14 mouse cellular contexts compared by ENCODE assay signal in genomic region chr1:179196422-179196821, GRCm38 (mm10).
DNase-seq lines count a peak whose midpoint lies in the region; ATAC-seq and TF ChIP-seq lines count a peak whose summit lies in the region.
"Had no signal": no experiment of that assay in that cellular context is flagged by ENCODE, and none has a peak within 500 bp of the region (broad histone marks: within the 10 kb centered on the region; RNA-seq: fewer than 3 reads in every experiment).

No protein-coding gene starts in this region.

- TF ChIP-seq POLR2A in MEL (IDR thresholded peaks at IDR 0.05; ENCODE audit: control insufficient read depth in 1 of 2, insufficient read depth in 1 of 2, low read depth in 1 of 2, low read length in 2 of 2, poor library complexity in 1 of 2) = no peak

- no peak for DNase-seq in kidney, postnatal 14 days
- peak; percentile 41 for DNase-seq in A20 (ENCODE audit: low read depth, low spot score)
- DNase-seq in MEL (ENCODE audit: low read depth, low spot score) = peak; percentile 22
- no peak for DNase-seq in liver, embryonic 14.5 days (ENCODE audit: low read depth in 3 of 3, low spot score in 3 of 3)
- no peak for DNase-seq in right cerebral cortex, postnatal 4 days
- no peak for DNase-seq in MN1 (ENCODE audit: low spot score)
- DNase-seq in cerebellum, adult 9-10 months = no peak
- DNase-seq: cerebellum, adult 18-20 months had no signal

- no peak overlapping the region for H3K4me2 ChIP-seq in kidney, embryonic 15.5 days
- H3K4me2 ChIP-seq in liver, embryonic 14.5 days (ENCODE audit: low read depth) = no peak overlapping the region
- H3K4me2 ChIP-seq: heart, embryonic 13.5 days; lung, embryonic 15.5 days; midbrain, embryonic 15.5 days; neural tube, embryonic 15.5 days; stomach, embryonic 15.5 days had no signal

- TF ChIP-seq CTCF in MEL (IDR thresholded peaks at IDR 0.05 in 2 of 3, conservative IDR thresholded peaks at IDR 0.05 in 1 of 3; ENCODE audit: control insufficient read depth in 1 of 3, insufficient read depth in 1 of 3, low read depth in 2 of 3, low read length in 3 of 3, poor library complexity in 1 of 3, severe bottlenecking in 1 of 3) = peak; percentile 9 to 49 (median 35); a peak in 5 of 6 replicates
- TF ChIP-seq CTCF in liver, embryonic 14.5 days (IDR thresholded peaks at IDR 0.05; ENCODE audit: low read depth) = peak; percentile 28; the same call in 1 of the 2 replicates

- no peaks in the 10 kb centered on the region for H3K79me2 ChIP-seq in MEL (ENCODE audit: control insufficient read depth, insufficient read depth, low read length, poor library complexity)

- no peak overlapping the region for H3K4me3 ChIP-seq in kidney, embryonic 15.5 days (replicated peaks)
- H3K4me3 ChIP-seq in MEL (ENCODE audit: control insufficient read depth in 1 of 2, insufficient read depth in 1 of 2, low read depth in 2 of 2, low read length in 2 of 2) = no peak overlapping the region
- no peak overlapping the region for H3K4me3 ChIP-seq in liver, embryonic 14.5 days (ENCODE audit: insufficient read depth in 1 of 2, low read depth in 2 of 2, low read length in 2 of 2)
- H3K4me3 ChIP-seq: heart, embryonic 13.5 days; lung, embryonic 15.5 days; midbrain, embryonic 15.5 days; neural tube, embryonic 15.5 days; stomach, embryonic 15.5 days had no signal

- peaks cover 26% of the 10 kb centered on the region for H3K4me1 ChIP-seq in kidney, embryonic 15.5 days
- H3K4me1 ChIP-seq in MEL (ENCODE audit: control insufficient read depth in 1 of 2, insufficient read depth in 2 of 2, low read length in 2 of 2) = no peaks in the 10 kb centered on the region
- H3K4me1 ChIP-seq in liver, embryonic 14.5 days (replicated peaks; ENCODE audit: control insufficient read depth in 2 of 2, insufficient read depth in 2 of 2, low read length in 1 of 2) = no peaks in the 10 kb centered on the region
- H3K4me1 ChIP-seq: midbrain, embryonic 15.5 days; stomach, embryonic 15.5 days had no signal

- no peaks in the 10 kb centered on the region for H3K27me3 ChIP-seq in kidney, embryonic 15.5 days
- no peaks in the 10 kb centered on the region for H3K27me3 ChIP-seq in MEL (ENCODE audit: control insufficient read depth in 1 of 2, insufficient read depth in 2 of 2, low read length in 2 of 2)
- no peaks in the 10 kb centered on the region for H3K27me3 ChIP-seq in liver, embryonic 14.5 days (ENCODE audit: control insufficient read depth, insufficient read depth, low read length)
- H3K27me3 ChIP-seq: heart, embryonic 13.5 days; lung, embryonic 15.5 days; midbrain, embryonic 15.5 days; neural tube, embryonic 15.5 days; stomach, embryonic 15.5 days had no signal

- H3K36me3 ChIP-seq in kidney, embryonic 15.5 days = no peaks in the 10 kb centered on the region
- no peaks in the 10 kb centered on the region for H3K36me3 ChIP-seq in MEL (ENCODE audit: control insufficient read depth in 1 of 2, insufficient read depth in 2 of 2, low read length in 2 of 2)
- no peaks in the 10 kb centered on the region for H3K36me3 ChIP-seq in liver, embryonic 14.5 days (replicated peaks; ENCODE audit: control insufficient read depth, insufficient read depth, low read depth)
- H3K36me3 ChIP-seq: heart, embryonic 13.5 days; lung, embryonic 15.5 days; midbrain, embryonic 15.5 days; neural tube, embryonic 15.5 days; stomach, embryonic 15.5 days had no signal

- H3K9ac ChIP-seq in kidney, embryonic 15.5 days = no peak overlapping the region
- H3K9ac ChIP-seq in MEL (ENCODE audit: control insufficient read depth, low read depth, low read length, poor library complexity, severe bottlenecking) = no peak overlapping the region
- H3K9ac ChIP-seq in liver, embryonic 14.5 days (replicated peaks) = no peak overlapping the region
- H3K9ac ChIP-seq: heart, embryonic 13.5 days; lung, embryonic 15.5 days; midbrain, embryonic 15.5 days; neural tube, embryonic 15.5 days; stomach, embryonic 15.5 days had no signal

- TF ChIP-seq RAD21 in MEL (IDR thresholded peaks at IDR 0.05; ENCODE audit: low read depth, low read length) = peak; percentile 37

- ATAC-seq in kidney, embryonic 15.5 days (replicated peaks; ENCODE audit: low FRiP score) = no peak
- no peak for ATAC-seq in liver, embryonic 14.5 days (ENCODE audit: insufficient read depth)
- ATAC-seq: midbrain, embryonic 15.5 days had no signal

- H3K9me3 ChIP-seq in kidney, embryonic 15.5 days (replicated peaks) = no peaks in the 10 kb centered on the region
- no peaks in the 10 kb centered on the region for H3K9me3 ChIP-seq in MEL (replicated peaks; ENCODE audit: insufficient read depth, low read length)
- H3K9me3 ChIP-seq in liver, embryonic 14.5 days (ENCODE audit: control insufficient read depth, low read length) = no peaks in the 10 kb centered on the region
- H3K9me3 ChIP-seq: heart, embryonic 13.5 days; lung, embryonic 15.5 days; midbrain, embryonic 15.5 days; neural tube, embryonic 15.5 days; stomach, embryonic 15.5 days had no signal

- H3K27ac ChIP-seq in kidney, embryonic 15.5 days = peak overlapping the region; percentile 54
- H3K27ac ChIP-seq in MEL (ENCODE audit: control insufficient read depth, low read depth, low read length) = no peak overlapping the region
- no peak overlapping the region for H3K27ac ChIP-seq in liver, embryonic 14.5 days
- H3K27ac ChIP-seq: lung, embryonic 15.5 days; midbrain, embryonic 15.5 days; neural tube, embryonic 15.5 days; stomach, embryonic 15.5 days had no signal

- TF ChIP-seq EP300 in MEL (IDR thresholded peaks at IDR 0.05; ENCODE audit: low read depth in 1 of 2, low read length in 2 of 2) = no peak
- no peak for TF ChIP-seq EP300 in liver, embryonic 14.5 days (IDR thresholded peaks at IDR 0.05; ENCODE audit: low read depth)

TF ChIP-seq in MEL, 35 proteins besides CTCF, POLR2A, EP300 and RAD21:
- TF ChIP-seq POLR2AphosphoS2 (IDR thresholded peaks at IDR 0.05; ENCODE audit: low read length) = no peak
- TF ChIP-seq MXI1 (IDR thresholded peaks at IDR 0.05; ENCODE audit: low read depth, low read length) = no peak
- TF ChIP-seq HCFC1 (IDR thresholded peaks at IDR 0.05; ENCODE audit: low read depth, low read length) = no peak
- TF ChIP-seq GATA1 (IDR thresholded peaks at IDR 0.05; ENCODE audit: low read depth, low read length) = peak; percentile 46; the same call in 1 of the 2 replicates
- TF ChIP-seq SMC3 (IDR thresholded peaks at IDR 0.05; ENCODE audit: low read depth, low read length) = peak; percentile 46
- no peak for TF ChIP-seq USF2 (IDR thresholded peaks at IDR 0.05; ENCODE audit: borderline replicate concordance in 1 of 2, insufficient read depth in 1 of 2, low read depth in 1 of 2, low read length in 2 of 2)
TF ChIP-seq in MEL: peak in this region for 2.

Comparison
In these comparisons a context has a peak if more than half of its experiments do, and no peak if none do; other contexts are left out.
1. DNase-seq: peak in A20 (single experiment) and MEL (single experiment); none in kidney, postnatal 14 days (single experiment), liver, embryonic 14.5 days (0 of 3), right cerebral cortex, postnatal 4 days (single experiment), MN1 (single experiment) and cerebellum, adult 9-10 months (single experiment).